Mouse (Mus musculus) CD4-positive, CD25-positive, alpha-beta regulatory T cell, adult 2 months (primary cell): ENCODE measurements around the gene Cacna1i.

Experiments
- DNase-seq: peaks from one replicate; pipeline ENCODE4 v3.0.0-alpha.2; 2012; ENCODE audit warnings: low read depth, low spot score

The Cacna1i gene

DNA sequence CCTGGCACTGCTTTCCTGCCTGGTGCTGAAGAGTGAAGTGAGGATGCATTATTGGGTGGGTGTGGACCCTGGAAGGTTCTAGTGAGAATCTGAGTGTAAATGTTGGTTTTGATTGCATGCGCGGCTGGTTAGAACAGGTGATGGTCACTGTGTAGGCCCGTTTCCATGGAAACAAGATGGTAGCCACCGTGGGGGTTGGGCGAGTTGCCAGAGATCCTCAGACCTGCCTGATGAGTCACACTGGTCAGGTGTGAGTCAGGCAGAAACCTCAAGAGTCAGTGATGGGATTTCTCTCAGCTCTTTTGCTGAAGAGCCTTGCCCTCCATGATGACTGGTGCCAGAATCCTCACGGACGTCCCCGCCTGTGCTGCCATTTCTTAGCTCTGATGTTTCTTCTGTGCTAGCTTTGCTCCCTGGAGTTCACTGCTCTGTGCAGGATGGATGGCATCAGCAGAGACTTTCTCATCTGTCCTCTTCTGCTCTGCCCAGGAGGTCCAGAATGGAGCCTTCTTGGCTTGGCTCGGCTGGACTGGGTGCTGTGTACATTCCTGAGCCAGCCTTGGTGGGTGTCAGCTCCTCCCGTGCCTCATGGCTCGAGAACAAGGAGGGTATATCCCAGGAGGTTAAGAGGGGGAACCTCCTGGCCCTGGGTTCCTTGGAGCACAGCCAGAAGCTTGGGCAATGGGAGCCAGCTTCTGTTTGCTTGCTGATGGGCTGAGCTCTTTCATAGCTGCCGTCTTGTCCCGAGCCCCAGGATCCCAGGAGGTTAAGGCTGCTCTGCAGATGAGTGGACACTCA lies 40.9 kb downstream of the Cacna1i start:
- DNase-seq = no peak

GRCm38 (mm10) chr15:80330276-80330675 lies 43.2 kb downstream of the Cacna1i start:
- DNase-seq = no peak

- no peak for DNase-seq
These were observed 47.7 kb downstream of the Cacna1i start for GRCm38 (mm10) chr15:80334766-80335165.

DNA sequence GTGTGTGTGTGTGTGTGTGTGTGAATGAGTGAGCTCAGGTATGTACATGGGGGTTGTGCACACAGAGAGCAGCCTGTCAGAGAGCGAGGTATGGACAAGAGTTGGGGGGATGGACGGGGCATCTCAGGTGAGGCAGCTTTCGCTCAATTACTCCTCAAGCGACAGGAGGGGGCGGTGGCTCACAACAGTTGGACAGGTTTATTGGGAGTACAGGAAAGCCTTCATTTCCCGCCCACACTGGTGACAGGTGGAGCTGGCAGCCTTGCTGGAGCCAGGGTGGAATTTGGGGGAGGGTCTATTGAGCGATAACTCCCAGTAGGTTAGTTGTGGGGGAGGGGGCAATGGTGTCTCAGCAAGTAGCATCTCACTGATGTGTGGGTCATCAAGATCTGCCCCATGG lies 48.2 kb downstream of the Cacna1i start:
- DNase-seq = no peak

GRCm38 (mm10) chr15:80340348-80340747 lies 53.3 kb downstream of the Cacna1i start:
- DNase-seq = peak; percentile 73

- no peak for DNase-seq
These were observed 55.4 kb downstream of the Cacna1i start for GRCm38 (mm10) chr15:80342394-80342793.

- DNase-seq = no peak
These were observed 56.0 kb downstream of the Cacna1i start for GRCm38 (mm10) chr15:80343031-80343430.

DNA sequence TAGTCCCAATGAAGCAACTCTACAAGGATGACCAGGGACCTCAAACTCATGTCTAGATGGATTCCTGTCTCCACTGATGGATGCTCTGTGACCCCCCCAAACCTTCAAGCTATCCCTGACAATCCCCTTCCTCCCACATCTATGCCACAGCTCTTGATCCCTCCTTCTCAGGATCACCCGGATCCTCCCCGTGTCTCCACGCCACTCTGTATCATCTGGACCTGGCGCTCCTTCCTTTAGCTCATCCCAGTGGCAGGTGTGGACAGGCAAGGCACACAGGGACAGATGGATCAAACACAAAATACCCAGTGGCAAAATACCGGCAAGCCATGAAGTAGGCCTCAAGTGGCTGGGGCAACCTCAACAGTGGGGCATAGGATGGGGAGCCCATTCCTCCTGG lies 56.7 kb downstream of the Cacna1i start:
- DNase-seq = no peak

GRCm38 (mm10) chr15:80346510-80346909 lies 59.5 kb downstream of the Cacna1i start:
- no peak for DNase-seq

DNA sequence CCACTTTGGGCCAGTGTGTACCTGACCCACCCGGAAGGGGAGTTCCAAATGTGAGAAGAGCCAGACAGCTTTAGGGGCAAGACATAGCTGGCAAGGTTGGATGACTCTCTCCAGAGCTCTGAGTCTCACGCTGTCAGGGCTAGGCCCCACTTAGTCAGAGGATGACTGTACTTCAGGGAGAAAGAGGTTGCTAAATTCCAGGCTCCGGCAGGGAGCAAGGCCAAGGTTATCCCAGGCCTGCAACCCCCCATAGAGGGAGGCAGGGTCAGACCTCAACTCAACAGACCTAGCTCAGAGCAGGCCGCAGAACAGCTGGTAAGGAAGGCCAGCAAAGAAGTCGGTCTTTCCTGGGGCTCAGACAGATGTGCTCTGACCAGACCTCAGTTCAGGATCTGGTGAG lies 63.4 kb downstream of the Cacna1i start:
- no peak for DNase-seq

DNA sequence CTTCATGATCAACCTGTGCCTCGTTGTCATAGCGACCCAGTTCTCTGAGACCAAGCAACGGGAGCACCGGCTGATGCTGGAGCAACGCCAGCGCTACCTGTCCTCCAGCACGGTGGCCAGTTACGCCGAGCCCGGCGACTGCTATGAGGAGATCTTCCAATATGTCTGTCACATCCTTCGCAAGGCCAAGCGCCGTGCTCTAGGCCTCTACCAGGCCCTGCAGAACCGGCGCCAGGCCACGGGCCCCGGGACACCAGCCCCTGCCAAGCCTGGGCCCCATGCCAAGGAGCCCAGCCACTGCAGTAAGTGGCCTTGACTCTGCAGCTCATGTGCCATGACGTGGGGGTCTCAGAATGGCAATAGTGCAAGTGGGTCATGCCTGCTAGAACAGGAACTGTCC lies 71.8 kb downstream of the Cacna1i start:
- DNase-seq = no peak

DNA sequence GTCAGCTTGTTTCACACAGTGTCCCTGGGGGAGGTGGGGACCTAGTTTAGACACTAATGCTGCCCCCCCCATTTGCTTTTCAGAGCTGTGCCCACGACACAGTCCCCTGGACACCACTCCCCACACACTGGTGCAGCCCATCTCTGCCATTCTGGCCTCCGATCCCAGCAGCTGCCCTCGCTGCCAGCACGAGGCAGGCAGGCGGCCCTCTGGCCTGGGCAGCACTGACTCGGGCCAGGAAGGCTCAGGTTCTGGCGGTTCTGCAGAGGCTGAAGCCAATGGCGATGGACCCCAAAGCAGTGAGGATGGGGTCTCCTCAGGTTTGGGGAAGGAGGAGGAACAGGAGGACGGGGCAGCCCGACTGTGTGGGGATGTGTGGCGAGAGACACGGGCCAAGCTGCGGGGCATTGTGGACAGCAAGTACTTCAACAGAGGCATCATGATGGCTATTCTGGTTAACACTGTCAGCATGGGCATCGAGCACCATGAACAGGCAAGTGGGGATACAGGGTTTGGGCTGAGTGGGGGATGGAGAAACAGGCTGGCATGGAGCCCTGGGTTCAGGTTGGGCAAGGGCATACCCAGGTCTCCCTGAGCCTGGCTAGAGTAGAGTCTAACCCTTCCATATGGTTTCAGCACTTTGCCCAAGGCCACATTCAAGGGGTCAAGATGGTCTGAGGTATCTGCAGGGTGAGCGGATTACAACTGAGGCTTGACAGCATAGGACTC lies 74.9 kb downstream of the Cacna1i start:
- DNase-seq = no peak

DNA sequence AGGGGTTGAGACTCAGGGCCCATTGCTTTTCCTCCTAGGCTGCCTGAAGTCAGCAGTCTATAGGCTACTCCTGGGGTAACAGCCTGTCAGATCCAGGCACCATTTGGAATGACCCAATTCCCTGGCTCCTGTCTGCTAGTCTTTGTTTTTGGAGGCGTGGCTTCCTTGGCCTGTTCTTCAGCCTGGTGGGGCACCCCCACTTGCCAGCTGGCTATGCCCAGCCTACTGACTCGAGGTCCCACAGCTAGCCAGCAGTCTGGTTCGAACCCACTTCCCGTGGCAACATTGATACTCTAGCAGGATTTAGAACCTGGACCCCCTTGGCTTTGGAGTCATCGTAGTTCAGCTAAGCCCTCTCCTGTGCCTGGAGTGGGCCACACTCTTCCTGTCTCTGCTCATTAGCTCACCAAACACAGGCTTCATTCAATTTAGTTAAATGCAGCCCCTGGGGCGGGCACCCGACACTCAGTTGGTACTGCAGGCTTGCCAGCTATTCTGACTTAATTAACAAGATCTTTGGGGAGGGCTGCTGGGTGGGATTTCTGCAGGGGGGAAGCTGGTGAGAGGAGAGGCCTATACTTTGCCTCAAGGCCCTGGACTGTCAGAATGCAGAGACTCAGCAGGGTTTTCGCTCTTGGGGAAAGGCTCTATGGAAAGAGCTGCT lies 75.6 kb downstream of the Cacna1i start:
- DNase-seq = no peak

GRCm38 (mm10) chr15:80363821-80364715 lies 77.0 kb downstream of the Cacna1i start:
- DNase-seq = no peak

- DNase-seq = no peak
These were observed 79.9 kb downstream of the Cacna1i start for GRCm38 (mm10) chr15:80366899-80367298.

- DNase-seq = no peak
These were observed 86.4 kb downstream of the Cacna1i start for GRCm38 (mm10) chr15:80373219-80373964.

DNA sequence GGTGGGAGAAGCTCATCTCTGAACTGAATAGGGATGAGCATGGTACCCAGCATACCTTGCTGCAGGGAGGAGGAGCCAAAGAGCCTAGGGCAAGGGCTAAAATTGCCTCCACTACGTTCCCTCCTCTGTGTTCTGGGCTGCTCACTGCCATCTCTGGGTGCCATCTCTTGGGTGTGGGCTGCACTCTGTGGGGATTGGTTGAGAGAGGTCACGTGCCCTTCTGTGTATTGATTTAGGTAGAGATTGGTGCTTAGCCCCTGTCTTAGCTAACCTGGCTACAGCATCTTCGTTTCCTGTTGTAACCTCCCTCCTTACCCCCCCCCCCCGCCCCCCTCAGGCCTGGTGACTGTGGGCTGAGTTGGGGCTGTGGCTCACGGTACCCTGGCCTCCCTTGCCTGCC lies 87.8 kb downstream of the Cacna1i start:
- no peak for DNase-seq

DNA sequence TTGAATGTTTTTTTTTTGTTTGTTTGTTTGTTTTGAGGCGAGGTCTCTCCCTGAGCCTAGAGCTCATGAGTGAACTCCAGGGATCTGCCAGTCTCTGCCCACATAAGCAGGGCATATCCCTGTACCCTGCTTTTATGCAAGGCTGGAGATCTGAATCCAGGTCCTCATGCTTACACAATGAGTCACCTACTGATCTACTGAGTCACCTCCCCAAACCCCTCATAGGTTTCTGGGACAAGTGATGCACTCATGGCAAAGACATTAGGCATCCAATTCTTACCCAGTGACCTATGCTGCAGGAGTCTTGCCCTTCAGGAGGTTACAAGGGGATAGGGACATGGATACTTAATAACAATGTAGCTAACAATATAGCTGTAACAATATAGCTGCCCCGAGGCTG lies 100.1 kb downstream of the Cacna1i start:
- DNase-seq = no peak

- no peak for DNase-seq
These were observed 104.8 kb downstream of the Cacna1i start for GRCm38 (mm10) chr15:80391791-80392190.

GRCm38 (mm10) chr15:80395035-80395434 lies 108.0 kb downstream of the Cacna1i start:
- no peak for DNase-seq

- DNase-seq = no peak
These were observed 112.4 kb downstream of the Cacna1i start for GRCm38 (mm10) chr15:80399451-80399850.
